Mouse (Mus musculus) liver, postnatal 0 days (tissue): ENCODE results near the gene Gm49337.

Experiments used
- CTCF ChIP-seq: sonication (generic); IDR thresholded peaks from 2 replicates; pipeline ENCODE4 v1.5.1; 2016; ENCODE audit warnings: antibody characterized with exemption, low read depth
- EP300 ChIP-seq: IDR thresholded peaks from 2 replicates; pipeline ENCODE4 v1.6.1; 2016; ENCODE audit warnings: antibody characterized with exemption, low read depth, mild to moderate bottlenecking

GRCm38 (mm10) chr4:116149812-116150155, 23.4 kb upstream of the Gm49337 start:
- TF ChIP-seq CTCF: no peak
- no peak for TF ChIP-seq EP300
